Mouse (Mus musculus) brain, embryonic 14.5 days (tissue): ENCODE measurements around the gene Ccdc194. TPM values are rescaled to one million over a fixed set of nuclear protein-coding genes. Genes with fewer than 3 reads are reported as not detected.

ENCODE experiments used
- DNase-seq: peaks from one replicate; pipeline ENCODE4 v3.0.0-alpha.2; 2011; ENCODE audit warnings: low read depth
- CTCF ChIP-seq: fragments of 200-500 bp; IDR thresholded peaks from 2 replicates; pipeline ENCODE4 v1.5.1; 2012; ENCODE audit warnings: inconsistent platforms, mild to moderate bottlenecking, moderate library complexity, borderline replicate concordance; ENCODE audit not compliant: insufficient read depth, insufficient read length; ENCODE audit errors: extremely low read depth
- POLR2A ChIP-seq: fragments of 200-500 bp; IDR thresholded peaks from 2 replicates; pipeline ENCODE4 v1.6.1; 2012; ENCODE audit warnings: mild to moderate bottlenecking, inconsistent platforms, borderline replicate concordance; ENCODE audit not compliant: poor library complexity, insufficient read depth, insufficient read length, severe bottlenecking; ENCODE audit errors: extremely low read depth
- polyA plus RNA-seq: library from polyadenylated mRNA; depleted of rRNA; stranded (reverse); fragments of >200 nt; gene quantifications from 2 replicates; pipeline ENCODE4 v1.2.3, GENCODE M21; 2012

Ccdc194 gene
- polyA plus RNA-seq, 1 experiment, result 0.56 TPM

GRCm38 (mm10) chr8:71543755-71544154, 18.2 kb upstream of the Ccdc194 start:
- no peak for DNase-seq
- TF ChIP-seq POLR2A, result no peak
- no peak for TF ChIP-seq CTCF

DNA sequence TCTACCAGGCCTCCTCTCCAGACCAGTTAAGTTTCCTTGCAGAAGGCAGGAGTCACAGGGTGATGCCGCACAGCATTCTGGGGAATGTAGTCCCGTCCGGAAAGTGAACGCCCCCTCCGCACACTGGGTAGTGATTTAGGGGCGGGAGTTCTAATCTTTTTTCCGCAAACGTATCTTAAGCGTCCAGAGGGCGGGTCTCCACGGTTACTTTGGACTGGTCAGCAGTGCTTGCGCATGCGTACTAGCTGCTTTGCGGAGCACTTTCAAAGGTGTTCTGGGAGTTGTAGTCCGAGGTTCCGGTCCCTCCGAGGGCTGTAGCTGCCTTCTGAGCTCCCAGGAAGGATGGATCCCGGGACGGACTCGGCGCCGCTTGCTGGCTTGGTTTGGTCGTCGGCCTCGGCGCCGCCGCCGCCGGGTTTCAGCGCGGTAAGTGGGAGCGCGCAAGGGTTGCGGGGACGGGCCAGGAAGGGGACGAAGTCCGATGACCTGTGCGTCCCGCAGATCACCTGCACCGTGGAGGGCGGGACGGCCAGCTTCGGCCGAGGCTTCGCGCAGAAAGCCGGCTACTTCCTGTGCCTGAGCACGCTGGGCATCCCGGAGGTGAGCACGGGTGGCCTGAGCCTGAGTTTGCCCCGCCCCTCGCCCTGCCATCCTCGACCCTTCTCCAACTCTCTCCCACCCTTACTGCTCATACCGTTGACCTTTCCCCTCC, 17.3 kb upstream of the Ccdc194 start, which contains the start of gene Mvb12a:
TSS of gene Mvb12a (plus strand) at position 291 of the 712 bp plus-strand sequence.
- TF ChIP-seq POLR2A (0 out of 2 replicates have a peak, but pooled peaks have one; percentile 23), CTCF (no peak)
- DNase-seq, result peak; percentile 100

DNA sequence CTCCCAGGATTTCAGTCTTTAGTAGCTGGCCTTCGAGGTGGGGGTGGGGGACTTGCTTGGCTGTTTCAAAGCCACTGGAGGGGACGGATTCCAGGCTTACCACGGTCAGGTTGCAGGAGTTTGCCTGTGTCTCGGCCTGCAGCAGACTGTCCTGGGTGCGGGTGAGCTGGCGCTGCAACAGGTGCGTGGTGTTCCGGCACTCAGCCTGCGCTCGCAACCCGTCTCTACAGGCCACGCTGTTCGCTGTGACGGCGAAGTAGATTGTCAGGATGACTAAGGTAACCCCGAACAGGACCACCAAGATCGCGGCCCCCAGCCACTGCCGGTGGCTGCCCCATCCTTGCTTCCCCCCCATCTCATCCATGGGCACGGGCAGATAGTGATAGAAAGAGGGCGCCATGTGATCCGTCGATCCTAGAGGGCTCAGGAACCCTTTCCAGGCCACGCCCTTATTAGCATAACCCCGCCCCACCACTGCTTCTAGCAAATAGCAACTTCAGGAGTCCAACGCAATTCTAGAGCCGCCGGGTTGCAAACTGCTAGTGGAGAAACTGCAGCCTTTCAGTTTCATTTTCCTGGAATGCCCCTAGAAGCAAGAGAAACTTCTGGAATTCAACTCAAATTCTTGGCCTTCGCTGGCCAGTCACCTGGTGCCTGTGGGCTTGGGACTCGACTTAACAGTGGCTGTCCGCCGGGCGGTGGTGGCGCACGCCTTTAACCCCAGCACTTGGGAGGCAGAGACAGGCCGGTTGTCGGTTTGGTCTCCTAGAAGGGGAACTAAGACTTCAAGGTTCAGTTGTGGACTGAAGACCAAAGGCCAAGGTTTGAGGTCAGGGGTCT, 11.7 kb upstream of the Ccdc194 start, which contains the start of gene Bst2:
TSS of gene Bst2 (minus strand) at position 429 of the 840 bp plus-strand sequence.
- TF ChIP-seq CTCF (no peak), POLR2A (no peak)
- DNase-seq, result peak; percentile 82

DNA sequence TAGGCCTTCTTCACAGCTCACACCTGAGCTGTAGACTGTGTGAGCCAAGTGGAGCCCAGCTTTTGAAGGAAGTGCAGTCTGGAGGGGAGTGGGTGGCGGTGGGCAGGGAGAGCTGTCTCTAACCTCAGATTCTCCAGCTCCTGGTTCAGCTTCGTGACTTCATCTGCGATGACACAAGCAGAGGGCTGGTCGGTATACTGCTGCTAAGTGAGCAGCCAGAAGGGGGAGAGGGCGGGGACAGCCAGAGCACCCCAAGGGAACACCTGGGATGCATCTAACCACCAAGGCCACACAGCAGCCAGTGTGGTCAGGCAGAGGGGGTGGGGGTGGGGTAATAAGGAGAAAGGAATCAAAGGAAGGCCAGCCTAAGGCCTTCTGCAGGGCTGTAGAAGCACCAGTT, 10.2 kb upstream of the Ccdc194 start:
- TF ChIP-seq CTCF, result no peak
- no peak for TF ChIP-seq POLR2A
- DNase-seq, result no peak

DNA sequence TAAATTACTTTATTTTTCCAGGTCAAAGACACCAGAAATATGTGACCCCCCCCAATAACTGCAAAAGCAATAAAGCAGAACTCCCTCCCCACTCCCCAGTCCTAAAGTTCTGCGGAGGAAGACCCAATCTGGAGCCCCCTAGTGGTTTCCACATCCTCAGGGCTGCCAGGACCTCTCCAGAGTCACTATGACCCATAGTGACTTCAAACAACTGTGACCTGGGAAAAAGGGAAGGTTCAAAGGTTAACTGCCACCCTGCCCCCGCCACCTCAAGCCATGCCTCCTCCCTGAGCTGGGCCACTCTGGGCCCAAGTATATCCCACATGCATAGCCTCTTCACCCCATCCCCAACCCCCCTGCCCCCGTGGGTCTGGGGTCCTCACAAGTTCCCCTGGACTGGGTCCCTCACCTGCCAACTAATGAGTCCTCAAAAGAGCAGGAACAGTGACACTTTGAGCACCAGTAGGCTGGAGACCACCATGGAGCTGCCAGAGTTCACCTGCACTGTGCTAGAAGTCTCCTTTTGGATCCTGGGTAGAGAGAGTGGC, 8.8 kb upstream of the Ccdc194 start:
- no peak for TF ChIP-seq POLR2A
- TF ChIP-seq CTCF, result peak; percentile 19; the same call in 1 of the 2 replicates
- DNase-seq, result no peak

DNA sequence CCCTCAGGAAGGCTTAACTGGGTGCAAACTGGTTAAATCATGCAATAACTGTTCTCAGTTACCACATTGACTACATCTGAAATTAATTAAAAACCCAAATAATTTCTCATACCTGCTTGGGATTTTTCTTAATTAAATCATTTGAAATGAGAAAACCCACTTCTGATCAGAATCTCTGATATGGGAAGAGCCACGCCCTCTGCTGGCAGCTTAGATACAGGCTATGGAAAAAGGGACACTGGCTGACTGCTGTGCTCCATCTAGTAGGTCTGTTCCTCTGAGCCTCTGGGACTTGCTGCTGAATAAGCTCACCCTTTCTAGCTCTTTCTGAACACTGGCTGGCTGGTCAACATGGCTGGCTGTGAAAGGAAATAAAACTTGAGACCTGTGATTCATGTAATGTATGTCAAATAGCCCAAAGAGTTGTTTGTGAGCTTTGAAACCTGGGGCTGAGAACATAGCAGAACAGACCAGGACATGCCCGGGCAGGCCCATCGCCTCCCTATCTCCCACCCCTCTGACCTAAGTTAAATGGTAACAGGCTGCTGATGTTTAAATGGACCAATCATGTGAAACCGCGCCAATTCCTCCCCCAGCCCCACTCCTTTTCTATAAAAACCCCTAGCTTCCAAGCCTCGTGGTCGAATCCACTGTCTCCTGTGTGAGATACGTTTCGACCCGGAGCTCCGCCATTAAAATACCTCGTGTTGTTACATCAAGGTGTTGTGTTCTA, 5.4 kb upstream of the Ccdc194 start:
- peak; percentile 48 for DNase-seq
- peak; percentile 52; the same call in 1 of the 2 replicates for TF ChIP-seq CTCF

DNA sequence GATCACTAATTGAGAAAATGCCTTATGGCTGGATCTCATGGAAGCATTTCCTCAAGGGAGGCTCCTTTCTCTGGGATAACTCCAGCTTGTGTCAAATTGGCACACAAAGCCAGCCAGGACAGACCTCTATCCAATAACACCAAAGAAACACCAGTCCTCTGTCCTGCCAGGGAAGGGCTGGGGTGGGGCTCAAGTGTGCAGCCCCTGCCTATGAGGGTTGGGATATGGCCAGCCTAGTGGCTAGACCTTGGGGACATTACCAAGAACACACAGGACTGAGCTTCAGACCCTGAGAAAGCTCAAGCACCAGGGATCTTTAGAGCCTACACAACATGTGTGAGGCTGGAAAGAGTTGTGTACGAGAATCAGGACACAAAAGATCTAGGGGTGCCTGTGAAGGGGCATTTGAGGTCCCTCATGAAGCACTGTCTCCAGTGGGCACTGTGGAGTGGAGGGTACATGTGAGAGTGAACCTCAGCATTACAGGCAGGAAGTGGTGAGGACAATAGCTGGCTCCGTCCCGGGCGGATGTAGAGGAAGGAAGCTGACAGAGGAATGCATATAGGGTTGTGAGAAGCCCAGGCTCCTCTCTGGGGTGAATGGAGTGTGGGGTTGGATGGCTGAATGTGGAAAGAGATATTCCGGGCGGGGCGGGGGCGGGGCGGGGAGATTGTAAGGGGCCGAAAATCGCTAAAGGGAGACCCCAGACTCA, 3.0 kb upstream of the Ccdc194 start:
- TF ChIP-seq POLR2A (no peak), CTCF (no peak)
- DNase-seq, result no peak

- TF ChIP-seq POLR2A, result no peak
- no peak for TF ChIP-seq CTCF
- DNase-seq, result no peak
These were observed 1.8 kb upstream of the Ccdc194 start for GRCm38 (mm10) chr8:71527162-71527870.

GRCm38 (mm10) chr8:71526272-71526671, 761 bp upstream of the Ccdc194 start:
- DNase-seq, result no peak
- TF ChIP-seq CTCF (no peak), POLR2A (no peak)

- peak; percentile 93 for DNase-seq
- TF ChIP-seq CTCF (peak; percentile 90), POLR2A (no peak)
These were observed 3.9 kb downstream of the Ccdc194 start for GRCm38 (mm10) chr8:71521634-71522033.
